Mouse (Mus musculus): Measurements from ENCODE around the gene Gns. TPM values are rescaled to one million over a fixed set of nuclear protein-coding genes. Genes with fewer than 3 reads are reported as not detected.
A peak's percentile ranks its signal among the peaks of the same experiment; 100 is the strongest.

Gene Gns
- polyA plus RNA-seq, 1 experiment from 2014 or later = 68.6 TPM

GRCm38 (mm10) chr10:121438109-121438508 lies 73.2 kb downstream of the Gns start:
- no peak overlapping the region for H3K4me3 ChIP-seq (ENCODE audit: low read depth, low read length)
- 69% methylated on average over 5 of the region's 8 CpGs for WGBS
- ATAC-seq = no peak

DNA sequence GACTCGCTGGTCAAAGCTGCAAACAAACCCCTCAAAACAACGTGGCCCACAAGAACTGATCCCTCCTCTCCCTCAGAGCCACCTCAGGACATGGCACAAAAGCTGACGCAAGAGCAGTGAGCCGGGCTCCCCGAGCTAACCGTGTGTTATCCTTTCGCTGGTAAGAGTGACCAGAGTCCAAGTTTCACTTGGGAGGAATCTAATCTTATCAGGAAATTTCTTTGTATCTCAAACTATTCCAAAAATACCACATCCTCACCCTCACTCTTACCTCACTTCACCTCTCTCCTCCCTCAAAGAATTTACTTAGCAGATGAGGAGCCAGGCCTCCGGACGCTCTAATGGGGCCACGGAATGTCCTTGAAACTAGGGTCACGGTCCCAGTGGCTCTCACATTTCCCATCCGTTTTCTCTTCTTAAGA lies 74.4 kb downstream of the Gns start:
- 46% methylated on average over 12 of the region's 12 CpGs for WGBS
- Histone ChIP-seq H3K4me1 (replicated peaks; ENCODE audit: control insufficient read depth, insufficient read depth, low read length) (peaks cover 3% of the 10 kb centered on the region; the same call in 1 of the 2 replicates), H3K9ac (ENCODE audit: low read depth, low read length) (no peak overlapping the region), H3K27ac (ENCODE audit: low read depth, low read length) (no peak overlapping the region; the same call in 1 of the 2 replicates), H3K4me2 (replicated peaks; ENCODE audit: low read depth) (no peak overlapping the region), H3K27me3 (replicated peaks; ENCODE audit: control insufficient read depth, insufficient read depth, low read length) (no peaks in the 10 kb centered on the region), H3K4me3 (ENCODE audit: low read depth, low read length) (no peak overlapping the region), H3K9me3 (ENCODE audit: control insufficient read depth) (no peaks in the 10 kb centered on the region), H3K36me3 (ENCODE audit: control insufficient read depth, insufficient read depth) (no peaks in the 10 kb centered on the region)
- peak; percentile 46; the same call in 1 of the 2 replicates for ATAC-seq
- TF ChIP-seq CTCF (IDR thresholded peaks at IDR 0.05; ENCODE audit: low read depth) = no peak

More at GRCm38 (mm10) chr10:121438109-121438508, 73.2 kb downstream of the Gns start:
- H3K9ac ChIP-seq (ENCODE audit: low read depth, low read length) = no peak overlapping the region
- no peak overlapping the region for H3K27ac ChIP-seq (ENCODE audit: low read depth, low read length)
- H3K27me3 ChIP-seq (replicated peaks; ENCODE audit: control insufficient read depth, insufficient read depth, low read length) = no peaks in the 10 kb centered on the region
- no peak for TF ChIP-seq CTCF (IDR thresholded peaks at IDR 0.05; ENCODE audit: low read depth)
- no peaks in the 10 kb centered on the region for H3K9me3 ChIP-seq (ENCODE audit: control insufficient read depth)
- peaks cover 5% of the 10 kb centered on the region; the same call in 1 of the 2 replicates for H3K4me1 ChIP-seq (replicated peaks; ENCODE audit: control insufficient read depth, insufficient read depth, low read length)
- no peak overlapping the region for H3K4me2 ChIP-seq (replicated peaks; ENCODE audit: low read depth)
- no peaks in the 10 kb centered on the region for H3K36me3 ChIP-seq (ENCODE audit: control insufficient read depth, insufficient read depth)

GRCm38 (mm10) chr10:121443791-121444190 lies 78.9 kb downstream of the Gns start:
- 86% methylated on average over 9 of the region's 9 CpGs for WGBS
- Histone ChIP-seq H3K9ac (ENCODE audit: low read depth, low read length) (no peak overlapping the region), H3K27me3 (replicated peaks; ENCODE audit: control insufficient read depth, insufficient read depth, low read length) (no peaks in the 10 kb centered on the region), H3K4me1 (replicated peaks; ENCODE audit: control insufficient read depth, insufficient read depth, low read length) (no peaks in the 10 kb centered on the region; the same call in 1 of the 2 replicates), H3K9me3 (ENCODE audit: control insufficient read depth) (no peaks in the 10 kb centered on the region), H3K4me2 (replicated peaks; ENCODE audit: low read depth) (no peak overlapping the region), H3K27ac (ENCODE audit: low read depth, low read length) (no peak overlapping the region), H3K4me3 (ENCODE audit: low read depth, low read length) (no peak overlapping the region), H3K36me3 (ENCODE audit: control insufficient read depth, insufficient read depth) (0 out of 2 replicates have a peak, but pooled peaks cover 5% of the 10 kb centered on the region)
- TF ChIP-seq CTCF (IDR thresholded peaks at IDR 0.05; ENCODE audit: low read depth) = no peak
- no peak for ATAC-seq

DNA sequence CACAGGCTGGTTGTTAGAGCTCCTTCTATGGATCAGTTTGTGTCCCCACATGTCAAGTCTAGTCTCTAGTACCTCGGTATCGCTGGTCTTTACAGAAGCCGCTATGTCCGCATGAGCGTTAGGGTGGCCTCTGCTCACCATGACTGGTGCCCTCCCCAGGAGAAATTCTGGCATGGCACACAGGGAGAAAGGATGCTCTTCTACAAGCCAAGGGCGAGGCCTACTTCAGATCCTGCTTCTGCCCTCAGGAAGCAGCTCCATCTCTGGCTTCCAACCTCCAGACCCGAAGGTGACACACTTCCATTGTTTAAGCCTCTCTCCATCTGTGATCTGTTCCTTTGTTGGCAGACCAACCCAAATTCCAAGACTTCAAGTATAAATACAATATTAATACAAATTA lies 79.3 kb downstream of the Gns start:
- Histone ChIP-seq H3K9me3 (ENCODE audit: control insufficient read depth) (no peaks in the 10 kb centered on the region), H3K4me3 (ENCODE audit: low read depth, low read length) (no peak overlapping the region), H3K4me1 (replicated peaks; ENCODE audit: control insufficient read depth, insufficient read depth, low read length) (no peaks in the 10 kb centered on the region; the same call in 1 of the 2 replicates), H3K36me3 (ENCODE audit: control insufficient read depth, insufficient read depth) (0 out of 2 replicates have a peak, but pooled peaks cover 5% of the 10 kb centered on the region), H3K27me3 (replicated peaks; ENCODE audit: control insufficient read depth, insufficient read depth, low read length) (no peaks in the 10 kb centered on the region), H3K9ac (ENCODE audit: low read depth, low read length) (no peak overlapping the region), H3K27ac (ENCODE audit: low read depth, low read length) (no peak overlapping the region), H3K4me2 (replicated peaks; ENCODE audit: low read depth) (no peak overlapping the region)
- TF ChIP-seq CTCF (IDR thresholded peaks at IDR 0.05; ENCODE audit: low read depth) = no peak
- ATAC-seq = no peak
- 85% methylated on average over 7 of the region's 7 CpGs for WGBS

DNA sequence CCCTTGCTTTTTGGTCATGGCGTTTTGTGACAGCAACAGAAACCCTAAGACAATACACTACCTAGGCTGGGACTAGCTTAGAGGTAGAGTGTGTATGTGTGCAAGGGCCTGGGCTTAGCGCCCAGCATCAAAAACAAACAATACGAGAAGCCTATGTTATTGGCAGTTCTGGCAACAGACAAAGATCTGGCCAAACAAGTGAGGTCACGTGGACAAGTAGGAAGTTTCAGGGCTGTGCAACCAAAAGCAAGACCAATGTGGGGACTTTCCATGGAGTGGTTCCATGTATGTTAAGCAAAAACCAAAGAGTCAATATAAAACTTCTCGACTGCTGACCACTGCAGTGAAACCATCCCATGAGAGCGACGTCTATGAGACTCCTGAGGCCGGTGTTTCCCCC lies 80.9 kb downstream of the Gns start:
- ATAC-seq = no peak
- no peak overlapping the region for H3K9ac ChIP-seq (ENCODE audit: low read depth, low read length)
- 0 out of 2 replicates have a peak, but pooled peaks cover 5% of the 10 kb centered on the region for H3K36me3 ChIP-seq (ENCODE audit: control insufficient read depth, insufficient read depth)
- WGBS = 80% methylated on average over 8 of the region's 8 CpGs
- no peak overlapping the region for H3K27ac ChIP-seq (ENCODE audit: low read depth, low read length)
- no peaks in the 10 kb centered on the region for H3K27me3 ChIP-seq (replicated peaks; ENCODE audit: control insufficient read depth, insufficient read depth, low read length)
- no peak overlapping the region for H3K4me3 ChIP-seq (ENCODE audit: low read depth, low read length)
- no peak overlapping the region for H3K4me2 ChIP-seq (replicated peaks; ENCODE audit: low read depth)
- peaks cover 2% of the 10 kb centered on the region; the same call in 1 of the 2 replicates for H3K4me1 ChIP-seq (replicated peaks; ENCODE audit: control insufficient read depth, insufficient read depth, low read length)
- no peak for TF ChIP-seq CTCF (IDR thresholded peaks at IDR 0.05; ENCODE audit: low read depth)
- H3K9me3 ChIP-seq (ENCODE audit: control insufficient read depth) = no peaks in the 10 kb centered on the region

Other genes with a start within 250 kb of the Gns start
- 2.8 and 2.9 TPM in 2 replicates for gene Tbc1d30, start 13.8 kb upstream of the Gns start, polyA plus RNA-seq (2015; fragmentation: Nextera tagmentation; extraction: Ambion mirVana)
- gene Rassf3, start 111.3 kb downstream of the Gns start, polyA plus RNA-seq (2015; fragmentation: Nextera tagmentation; extraction: Ambion mirVana) = 16.7 and 18.1 TPM in 2 replicates
- 27.3 and 29.6 TPM in 2 replicates for gene Tbk1, start 221.7 kb downstream of the Gns start, polyA plus RNA-seq (2015; fragmentation: Nextera tagmentation; extraction: Ambion mirVana)

All from intestine, postnatal 0 days (tissue).